Mouse (Mus musculus) heart, embryonic 13.5 days (tissue): Measurements from ENCODE around the gene Chaf1a. TPM values are rescaled to one million over a fixed set of nuclear protein-coding genes. Genes with fewer than 3 reads are reported as not detected.
A peak's percentile ranks its signal among the peaks of the same experiment; 100 is the strongest.

ENCODE experiments used
- ATAC-seq: fragments of 200-750 bp; cut with Nextera tagmentation; 2 replicates; pipeline ENCODE4 v1.8.0; 2017; ENCODE audit warnings: moderate TSS enrichment; ENCODE audit not compliant: insufficient number of reproducible peaks, low FRiP score, low TSS enrichment; ENCODE audit errors: extremely low read depth
- H3K27ac ChIP-seq: fragments of 300-500 bp; sonication (generic); replicated peaks from 2 replicates; pipeline ENCODE4 v1.5.1; 2015; ENCODE audit warnings: moderate library complexity, mild to moderate bottlenecking, inconsistent platforms
- H3K27me3 ChIP-seq: fragments of 300-500 bp; sonication (generic); replicated peaks from 2 replicates; pipeline ENCODE4 v1.6.1; 2015; ENCODE audit warnings: mild to moderate bottlenecking, inconsistent platforms
- H3K36me3 ChIP-seq: fragments of 300-500 bp; sonication (generic); 2 replicates; pipeline ENCODE4 v1.6.1; 2015; ENCODE audit warnings: mild to moderate bottlenecking, inconsistent platforms
- H3K4me1 ChIP-seq: fragments of 300-500 bp; sonication (generic); 2 replicates; pipeline ENCODE4 v1.6.1; 2015; ENCODE audit warnings: inconsistent platforms
- H3K4me2 ChIP-seq: fragments of 300-500 bp; sonication (generic); 2 replicates; pipeline ENCODE4 v1.6.1; 2015; ENCODE audit warnings: inconsistent platforms, mild to moderate bottlenecking, moderate library complexity
- H3K4me3 ChIP-seq: fragments of 300-500 bp; sonication (generic); 2 replicates; pipeline ENCODE4 v1.5.1; 2015; ENCODE audit warnings: moderate library complexity, mild to moderate bottlenecking, inconsistent platforms
- H3K9ac ChIP-seq: fragments of 300-500 bp; sonication (generic); 2 replicates; pipeline ENCODE4 v1.6.1; 2015; ENCODE audit warnings: inconsistent platforms, mild to moderate bottlenecking, moderate library complexity
- H3K9me3 ChIP-seq: fragments of 300-500 bp; sonication (generic); 2 replicates; pipeline ENCODE4 v1.6.1; 2016; ENCODE audit warnings: inconsistent platforms
- WGBS: fragments of 180-500 bp; shearing (Covaris S2); methylation state at CpG from one replicate; pipeline ENCODE4 v1.1.7; 2015; ENCODE audit warnings: mixed read lengths; 5-methylcytosine and 5-hydroxymethylcytosine counted together
- polyA plus RNA-seq: library from polyadenylated mRNA; unstranded; fragments of >200 nt; fragmentation: Nextera tagmentation; extraction: Ambion mirVana; gene quantifications from 2 replicates; pipeline ENCODE4 v1.2.1, GENCODE M21; 2015

Gene Chaf1a
- polyA plus RNA-seq, 1 experiment from 2014 or later: 14.1 TPM

- ATAC-seq: no peak
- peaks cover 39% of the 10 kb centered on the region for H3K36me3 ChIP-seq
- peak overlapping the region; percentile 99 for H3K4me2 ChIP-seq
- H3K27me3 ChIP-seq: 0 out of 2 replicates have a peak, but pooled peaks cover 5% of the 10 kb centered on the region
- H3K4me1 ChIP-seq: peaks cover 24% of the 10 kb centered on the region
- peak overlapping the region; percentile 83 for H3K4me3 ChIP-seq
- no peaks in the 10 kb centered on the region for H3K9me3 ChIP-seq
- H3K27ac ChIP-seq: no peak overlapping the region
- 28% methylated on average over 2 of the region's 2 CpGs for WGBS
- peak overlapping the region; percentile 90 for H3K9ac ChIP-seq
Measured at GRCm38 (mm10) chr17:56009962-56010240, 30.3 kb upstream of the Chaf1a start.

- peak overlapping the region; percentile 83 for H3K4me3 ChIP-seq
- H3K36me3 ChIP-seq: peaks cover 43% of the 10 kb centered on the region
- peaks cover 24% of the 10 kb centered on the region for H3K4me1 ChIP-seq
- H3K27ac ChIP-seq: no peak overlapping the region
- H3K9ac ChIP-seq: peak overlapping the region; percentile 90
- WGBS: 70% methylated on average over 14 of the region's 14 CpGs
- no peak for ATAC-seq
- peak overlapping the region; percentile 99 for H3K4me2 ChIP-seq
- H3K27me3 ChIP-seq: 0 out of 2 replicates have a peak, but pooled peaks cover 1% of the 10 kb centered on the region
- H3K9me3 ChIP-seq: no peaks in the 10 kb centered on the region
Measured at GRCm38 (mm10) chr17:56010255-56010654, 30.0 kb upstream of the Chaf1a start.

GRCm38 (mm10) chr17:56010681-56011080 lies 29.6 kb upstream of the Chaf1a start:
- H3K36me3 ChIP-seq: peaks cover 47% of the 10 kb centered on the region
- H3K9ac ChIP-seq: 0 out of 2 replicates have a peak overlapping the region, but pooled peaks have one; percentile 90
- H3K27me3 ChIP-seq: no peaks in the 10 kb centered on the region
- no peak overlapping the region for H3K27ac ChIP-seq
- no peak for ATAC-seq
- peak overlapping the region; percentile 99 for H3K4me2 ChIP-seq
- H3K4me1 ChIP-seq: peaks cover 24% of the 10 kb centered on the region
- WGBS: 15% methylated on average over 9 of the region's 9 CpGs
- no peaks in the 10 kb centered on the region for H3K9me3 ChIP-seq
- peak overlapping the region; percentile 83 for H3K4me3 ChIP-seq

GRCm38 (mm10) chr17:56011441-56011840 lies 28.8 kb upstream of the Chaf1a start:
- H3K4me1 ChIP-seq: peaks cover 24% of the 10 kb centered on the region
- no peak overlapping the region for H3K27ac ChIP-seq
- H3K9ac ChIP-seq: no peak overlapping the region
- no peak for ATAC-seq
- peaks cover 55% of the 10 kb centered on the region for H3K36me3 ChIP-seq
- H3K4me3 ChIP-seq: no peak overlapping the region
- no peak overlapping the region for H3K4me2 ChIP-seq
- H3K27me3 ChIP-seq: no peaks in the 10 kb centered on the region
- 80% methylated on average over 7 of the region's 7 CpGs for WGBS
- no peaks in the 10 kb centered on the region for H3K9me3 ChIP-seq

GRCm38 (mm10) chr17:56015293-56015692 lies 24.9 kb upstream of the Chaf1a start:
- 85% methylated on average over 9 of the region's 9 CpGs for WGBS

GRCm38 (mm10) chr17:56016382-56016781 lies 23.9 kb upstream of the Chaf1a start:
- Histone ChIP-seq H3K27me3 (no peaks in the 10 kb centered on the region), H3K36me3 (peaks cover 88% of the 10 kb centered on the region), H3K4me3 (no peak overlapping the region), H3K9ac (no peak overlapping the region), H3K4me1 (peaks cover 6% of the 10 kb centered on the region), H3K27ac (no peak overlapping the region), H3K9me3 (no peaks in the 10 kb centered on the region), H3K4me2 (no peak overlapping the region)
- no peak for ATAC-seq
- 86% methylated on average over 8 of the region's 8 CpGs for WGBS

More at GRCm38 (mm10) chr17:56015293-56015692, 24.9 kb upstream of the Chaf1a start:
- Histone ChIP-seq H3K27ac (no peak overlapping the region), H3K4me2 (no peak overlapping the region), H3K27me3 (no peaks in the 10 kb centered on the region), H3K9me3 (no peaks in the 10 kb centered on the region), H3K4me1 (peaks cover 4% of the 10 kb centered on the region), H3K36me3 (peaks cover 93% of the 10 kb centered on the region), H3K4me3 (no peak overlapping the region), H3K9ac (no peak overlapping the region)
- no peak for ATAC-seq

- ATAC-seq: no peak
- Histone ChIP-seq H3K27me3 (no peaks in the 10 kb centered on the region), H3K9ac (no peak overlapping the region), H3K9me3 (no peaks in the 10 kb centered on the region), H3K4me3 (no peak overlapping the region), H3K4me2 (no peak overlapping the region), H3K4me1 (peaks cover 13% of the 10 kb centered on the region), H3K27ac (no peak overlapping the region), H3K36me3 (peaks cover 83% of the 10 kb centered on the region)
- WGBS: 82% methylated on average over 15 of the region's 15 CpGs
Measured at GRCm38 (mm10) chr17:56016793-56017785, 23.1 kb upstream of the Chaf1a start.

GRCm38 (mm10) chr17:56017848-56018247 lies 22.4 kb upstream of the Chaf1a start:
- Histone ChIP-seq H3K36me3 (peaks cover 84% of the 10 kb centered on the region), H3K9me3 (no peaks in the 10 kb centered on the region), H3K4me3 (no peak overlapping the region), H3K9ac (no peak overlapping the region), H3K27ac (no peak overlapping the region), H3K27me3 (no peaks in the 10 kb centered on the region), H3K4me2 (no peak overlapping the region), H3K4me1 (peaks cover 21% of the 10 kb centered on the region)
- 85% methylated on average over 7 of the region's 7 CpGs for WGBS
- no peak for ATAC-seq

- ATAC-seq: no peak
- H3K36me3 ChIP-seq: peaks cover 82% of the 10 kb centered on the region
Measured at GRCm38 (mm10) chr17:56018347-56019131, 21.7 kb upstream of the Chaf1a start.

GRCm38 (mm10) chr17:56020400-56021084 lies 19.7 kb upstream of the Chaf1a start:
- 83% methylated on average over 6 of the region's 6 CpGs for WGBS
- H3K27me3 ChIP-seq: no peaks in the 10 kb centered on the region
- no peak overlapping the region for H3K4me3 ChIP-seq
- H3K4me1 ChIP-seq: peaks cover 48% of the 10 kb centered on the region
- no peak overlapping the region for H3K27ac ChIP-seq
- no peak for ATAC-seq
- no peak overlapping the region for H3K4me2 ChIP-seq
- H3K36me3 ChIP-seq: peaks cover 66% of the 10 kb centered on the region
- peak overlapping the region; percentile 2; the same call in 1 of the 2 replicates for H3K9ac ChIP-seq
- no peaks in the 10 kb centered on the region for H3K9me3 ChIP-seq

More at GRCm38 (mm10) chr17:56018347-56019131, 21.7 kb upstream of the Chaf1a start:
- peaks cover 28% of the 10 kb centered on the region for H3K4me1 ChIP-seq
- H3K4me3 ChIP-seq: no peak overlapping the region
- H3K27ac ChIP-seq: no peak overlapping the region
- no peak overlapping the region for H3K9ac ChIP-seq
- no peaks in the 10 kb centered on the region for H3K27me3 ChIP-seq
- no peak overlapping the region for H3K4me2 ChIP-seq
- WGBS: 69% methylated on average over 20 of the region's 20 CpGs
- H3K9me3 ChIP-seq: no peaks in the 10 kb centered on the region
